Mouse (Mus musculus) embryonic facial prominence, embryonic 15.5 days (tissue): ENCODE measurements around the gene Pnn. TPM values are rescaled to one million over a fixed set of nuclear protein-coding genes. Genes with fewer than 3 reads are reported as not detected.
A peak's percentile ranks its signal among the peaks of the same experiment; 100 is the strongest.
"Not testable (repeated sequence)": the region's sequence is repeated elsewhere in the genome, so short reads cannot be mapped to it uniquely, and the experiment has no call there.

Source experiments
- ATAC-seq: fragments of 200-750 bp; cut with Nextera tagmentation; 2 replicates; pipeline ENCODE4 v1.8.0; 2017; ENCODE audit warnings: low read depth, moderate TSS enrichment; ENCODE audit not compliant: insufficient number of reproducible peaks, low FRiP score, low TSS enrichment
- H3K27ac ChIP-seq: fragments of 300-500 bp; sonication (generic); replicated peaks from 2 replicates; pipeline ENCODE4 v1.5.1; 2015; ENCODE audit warnings: mild to moderate bottlenecking, inconsistent platforms
- H3K27me3 ChIP-seq: fragments of 300-500 bp; sonication (generic); 2 replicates; pipeline ENCODE4 v1.6.1; 2015; ENCODE audit warnings: inconsistent platforms
- H3K36me3 ChIP-seq: fragments of 300-500 bp; sonication (generic); 2 replicates; pipeline ENCODE4 v1.6.1; 2015; ENCODE audit warnings: mild to moderate bottlenecking, inconsistent platforms
- H3K4me1 ChIP-seq: fragments of 300-500 bp; sonication (generic); 2 replicates; pipeline ENCODE4 v1.6.1; 2015; ENCODE audit warnings: inconsistent platforms
- H3K4me2 ChIP-seq: fragments of 300-500 bp; sonication (generic); replicated peaks from 2 replicates; pipeline ENCODE4 v1.6.1; 2015; ENCODE audit warnings: mild to moderate bottlenecking, inconsistent platforms
- H3K4me3 ChIP-seq: fragments of 300-500 bp; sonication (generic); replicated peaks from 2 replicates; pipeline ENCODE4 v1.5.1; 2015; ENCODE audit warnings: mild to moderate bottlenecking, inconsistent platforms
- H3K9ac ChIP-seq: fragments of 300-500 bp; sonication (generic); 2 replicates; pipeline ENCODE4 v1.6.1; 2015; ENCODE audit warnings: inconsistent platforms
- H3K9me3 ChIP-seq: fragments of 300-500 bp; sonication (generic); replicated peaks from 2 replicates; pipeline ENCODE4 v1.6.1; 2016; ENCODE audit warnings: inconsistent platforms
- WGBS: fragments of 180-500 bp; shearing (Covaris S2); methylation state at CpG from one replicate; pipeline ENCODE4 v1.1.7; 2015; 5-methylcytosine and 5-hydroxymethylcytosine counted together
- polyA plus RNA-seq: library from polyadenylated mRNA; unstranded; fragments of >200 nt; fragmentation: Nextera tagmentation; extraction: Ambion mirVana; gene quantifications from 2 replicates; pipeline ENCODE4 v1.2.1, GENCODE M21; 2015

Gene Pnn
- polyA plus RNA-seq, 1 experiment from 2014 or later, result 93.2 TPM

DNA sequence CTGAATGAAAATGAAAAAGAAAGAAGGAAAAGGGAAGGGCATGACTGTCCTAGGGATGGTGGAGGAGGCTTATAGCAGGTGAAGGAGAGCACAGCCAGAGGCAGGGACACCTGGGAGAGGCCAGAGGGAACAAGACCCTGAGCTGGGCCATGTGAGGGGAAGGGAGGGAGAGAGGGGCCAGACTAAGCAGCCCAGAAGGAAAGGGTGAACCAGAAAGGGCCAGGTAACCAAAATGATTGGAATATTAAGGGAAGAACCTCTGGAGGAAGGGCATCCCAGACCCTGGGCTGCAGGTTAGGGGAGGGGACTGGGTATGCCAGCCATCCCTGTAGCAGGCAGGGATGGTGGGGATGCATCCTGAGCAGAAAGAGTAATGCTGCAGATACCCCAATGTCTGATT, 12.7 kb upstream of the Pnn start:
- Histone ChIP-seq H3K9ac (no peak overlapping the region), H3K27ac (no peak overlapping the region), H3K4me1 (0 out of 2 replicates have a peak, but pooled peaks cover under 1% of the 10 kb centered on the region), H3K9me3 (no peaks in the 10 kb centered on the region), H3K36me3 (peaks cover 24% of the 10 kb centered on the region), H3K4me3 (no peak overlapping the region), H3K4me2 (no peak overlapping the region), H3K27me3 (no peaks in the 10 kb centered on the region)
- no peak for ATAC-seq

DNA sequence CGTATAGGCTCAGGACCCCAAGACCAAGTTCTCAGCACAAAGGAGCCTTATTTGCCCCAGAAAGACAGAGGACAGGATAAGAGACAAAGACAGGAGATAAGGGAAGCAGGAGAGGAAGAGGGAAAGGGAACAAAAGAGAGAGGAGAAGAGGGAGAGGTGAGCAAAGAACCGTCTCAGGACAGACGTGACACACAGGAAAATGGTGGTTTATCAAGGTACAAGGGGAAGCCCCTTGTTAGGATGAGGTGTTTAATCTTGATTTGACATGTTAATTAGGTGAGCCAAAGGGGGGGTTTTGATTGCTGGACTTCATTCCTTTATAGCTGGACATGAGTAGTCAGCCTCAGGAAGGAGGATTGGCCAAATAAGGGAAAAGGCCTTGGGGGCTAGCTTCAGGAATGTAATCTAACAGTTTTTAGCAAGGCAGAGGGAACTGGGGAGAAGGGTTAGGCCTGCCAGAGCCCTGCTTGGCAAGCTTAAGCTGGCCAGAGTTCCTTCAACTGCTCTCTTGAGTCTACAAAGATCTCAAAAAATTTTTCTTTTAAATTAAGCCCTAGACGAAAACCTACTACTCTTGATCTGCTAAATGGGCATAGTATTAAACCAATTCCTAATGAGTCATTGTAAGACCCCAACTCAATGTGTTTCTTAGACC, 11.4 kb upstream of the Pnn start:
- H3K27ac ChIP-seq, result no peak overlapping the region
- H3K9me3 ChIP-seq, result no peaks in the 10 kb centered on the region
- H3K4me1 ChIP-seq, result peaks cover 12% of the 10 kb centered on the region
- no peak overlapping the region for H3K4me3 ChIP-seq
- ATAC-seq, result no peak
- WGBS, result 87% methylated on average over 4 of the region's 4 CpGs
- peaks cover 29% of the 10 kb centered on the region for H3K36me3 ChIP-seq
- H3K9ac ChIP-seq, result no peak overlapping the region
- no peak overlapping the region for H3K4me2 ChIP-seq
- no peaks in the 10 kb centered on the region for H3K27me3 ChIP-seq

DNA sequence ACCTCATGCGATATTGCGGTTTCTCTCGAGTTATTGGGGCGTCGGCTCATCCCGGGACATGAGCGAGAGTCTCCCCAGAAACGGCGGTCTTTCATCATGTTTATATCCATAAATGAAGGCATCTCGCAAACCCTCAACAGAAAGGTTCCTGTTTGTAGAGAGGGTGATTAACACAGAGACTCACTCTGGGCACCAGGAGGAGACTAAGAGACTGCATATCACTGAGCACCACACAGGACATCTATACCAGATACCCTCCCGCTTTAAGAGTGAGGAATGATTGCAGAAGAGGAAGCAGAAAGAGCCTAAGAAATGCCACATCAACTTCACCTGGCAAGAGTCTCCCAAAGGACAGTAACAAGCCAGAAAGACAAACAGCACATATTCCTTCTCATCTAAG, 10.5 kb upstream of the Pnn start:
- no peak overlapping the region for H3K4me2 ChIP-seq
- no peak overlapping the region for H3K27ac ChIP-seq
- H3K4me1 ChIP-seq, result peaks cover 13% of the 10 kb centered on the region
- peaks cover 29% of the 10 kb centered on the region for H3K36me3 ChIP-seq
- H3K9ac ChIP-seq, result no peak overlapping the region
- no peak for ATAC-seq
- no peaks in the 10 kb centered on the region for H3K27me3 ChIP-seq
- no peak overlapping the region for H3K4me3 ChIP-seq
- H3K9me3 ChIP-seq, result no peaks in the 10 kb centered on the region
- WGBS, result 96% methylated on average over 11 of the region's 11 CpGs

DNA sequence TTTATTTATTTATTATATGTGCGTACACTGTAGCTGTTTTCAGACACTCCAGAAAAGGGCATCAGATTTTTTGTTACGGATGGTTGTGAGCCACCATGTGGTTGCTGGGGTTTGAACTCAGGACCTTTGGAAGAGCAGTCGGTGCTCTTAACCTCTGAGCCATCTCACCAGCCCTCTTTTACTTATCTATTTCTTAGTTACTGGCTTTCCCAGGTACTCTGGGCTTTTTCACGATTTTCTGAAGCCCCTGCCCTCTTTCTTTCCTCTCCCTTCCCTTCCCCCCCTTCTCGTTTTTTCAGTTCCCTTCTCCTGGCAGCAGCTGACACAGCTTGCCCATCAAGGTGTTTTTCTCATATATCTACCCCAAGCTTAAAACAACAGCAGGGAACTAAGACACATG, 8.4 kb upstream of the Pnn start:
- H3K9ac ChIP-seq, ATAC-seq, H3K4me2 ChIP-seq, H3K4me3 ChIP-seq, H3K27me3 ChIP-seq, H3K27ac ChIP-seq, H3K9me3 ChIP-seq: not testable (repeated sequence)
- WGBS, result 85% methylated on average over 5 of the region's 5 CpGs
- peaks cover 25% of the 10 kb centered on the region for H3K36me3 ChIP-seq
- peaks cover 13% of the 10 kb centered on the region for H3K4me1 ChIP-seq

DNA sequence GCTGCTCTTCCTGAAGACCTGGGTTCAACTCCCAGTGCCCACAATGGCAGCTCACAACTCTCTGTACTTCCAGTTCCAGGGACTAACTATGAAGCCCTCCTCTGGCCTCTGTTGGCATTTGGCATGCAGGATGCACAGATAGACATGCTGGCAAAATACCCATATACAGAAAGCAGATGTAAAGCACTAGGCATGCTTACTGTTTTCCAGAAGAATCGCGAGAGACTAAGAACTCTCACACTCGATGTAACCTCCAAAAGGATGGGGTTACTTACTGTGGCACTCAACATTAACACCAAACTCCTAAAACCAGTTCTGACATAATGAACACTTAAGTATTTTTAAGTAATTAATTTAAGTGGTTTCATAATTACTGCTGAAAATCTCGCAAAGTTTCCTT, 6.4 kb upstream of the Pnn start:
- Histone ChIP-seq H3K4me1 (peaks cover 13% of the 10 kb centered on the region), H3K9ac (peak overlapping the region; percentile 82), H3K4me2 (peak overlapping the region; percentile 58), H3K27ac (peak overlapping the region; percentile 96), H3K36me3 (peaks cover 24% of the 10 kb centered on the region), H3K4me3 (peak overlapping the region; percentile 79), H3K9me3 (no peaks in the 10 kb centered on the region), H3K27me3 (no peaks in the 10 kb centered on the region)
- WGBS, result 35% methylated on average over 4 of the region's 4 CpGs
- no peak for ATAC-seq

DNA sequence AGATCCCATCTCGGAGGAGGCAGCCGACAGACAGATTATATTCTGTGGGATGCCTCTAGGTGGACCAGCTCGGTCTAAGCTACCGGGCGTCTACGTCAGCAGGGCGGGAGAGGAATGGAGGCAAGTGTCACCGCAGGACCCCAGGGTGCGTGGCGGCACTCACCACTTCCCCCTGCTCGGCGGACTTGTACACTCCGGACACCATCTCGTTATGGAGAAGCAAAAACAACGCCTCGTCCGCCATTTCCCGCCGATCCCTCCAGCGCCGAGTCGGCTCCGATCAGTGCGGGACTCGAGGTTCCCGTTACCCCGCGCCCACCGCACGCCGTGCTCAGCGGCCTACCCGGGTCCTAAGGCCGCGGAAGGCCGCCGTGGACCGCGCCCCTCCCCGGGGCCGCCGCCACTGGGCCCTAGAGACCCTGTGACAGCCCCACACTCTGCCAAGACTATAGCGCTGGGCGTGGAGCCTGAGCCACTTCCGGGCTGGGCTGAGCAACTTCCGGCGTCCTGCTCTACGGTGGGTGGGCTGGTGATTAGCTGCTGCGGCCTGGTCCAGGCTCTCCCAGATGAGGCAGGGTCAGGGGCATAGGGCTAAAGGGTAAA, 5.6 kb upstream of the Pnn start, which contains the start of gene Trappc6b:
Gene Trappc6b (minus strand): TSS at position 480 of the 603 bp plus-strand sequence.
- peak; percentile 93 for ATAC-seq

DNA sequence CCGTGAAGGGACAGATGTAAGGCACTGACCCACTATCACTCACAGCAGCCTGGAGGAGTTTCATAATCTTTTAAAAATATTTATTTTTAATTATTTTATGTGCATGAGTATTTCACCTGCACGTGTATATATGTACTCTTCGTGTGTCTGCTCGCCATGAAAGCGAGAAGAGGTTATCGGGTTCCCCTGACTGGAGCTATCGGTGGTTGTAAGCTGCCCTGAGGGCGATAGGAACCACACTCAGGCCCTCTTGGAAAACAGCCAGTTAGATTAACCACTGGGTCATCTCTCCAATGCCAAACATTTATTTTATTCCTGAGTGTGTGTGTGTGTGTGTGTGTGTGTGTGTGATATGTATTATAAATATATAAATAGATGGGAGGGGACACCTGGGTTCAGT, 1.8 kb upstream of the Pnn start:
- H3K27ac ChIP-seq, result no peak overlapping the region
- H3K4me1 ChIP-seq, result peaks cover 18% of the 10 kb centered on the region
- H3K9ac ChIP-seq, result no peak overlapping the region
- ATAC-seq, result no peak
- 66% methylated on average over 8 of the region's 8 CpGs for WGBS
- no peaks in the 10 kb centered on the region for H3K9me3 ChIP-seq
- no peak overlapping the region for H3K4me3 ChIP-seq
- H3K36me3 ChIP-seq, result peaks cover 16% of the 10 kb centered on the region
- no peak overlapping the region for H3K4me2 ChIP-seq
- H3K27me3 ChIP-seq, result no peaks in the 10 kb centered on the region

More for the DNA sequence above, 5.6 kb upstream of the Pnn start, which contains the start of gene Trappc6b:
- Histone ChIP-seq H3K36me3 (peaks cover 22% of the 10 kb centered on the region), H3K4me3 (peak within 1 kb of the TSS; percentile 79), H3K4me1 (peaks cover 14% of the 10 kb centered on the region), H3K27me3 (no peaks in the 10 kb centered on the region), H3K9ac (peak within 1 kb of the TSS; percentile 82), H3K27ac (peak within 1 kb of the TSS; percentile 96), H3K4me2 (peak within 1 kb of the TSS; percentile 58), H3K9me3 (no peaks in the 10 kb centered on the region)
- 0% methylated on average over 49 of the region's 49 CpGs for WGBS

DNA sequence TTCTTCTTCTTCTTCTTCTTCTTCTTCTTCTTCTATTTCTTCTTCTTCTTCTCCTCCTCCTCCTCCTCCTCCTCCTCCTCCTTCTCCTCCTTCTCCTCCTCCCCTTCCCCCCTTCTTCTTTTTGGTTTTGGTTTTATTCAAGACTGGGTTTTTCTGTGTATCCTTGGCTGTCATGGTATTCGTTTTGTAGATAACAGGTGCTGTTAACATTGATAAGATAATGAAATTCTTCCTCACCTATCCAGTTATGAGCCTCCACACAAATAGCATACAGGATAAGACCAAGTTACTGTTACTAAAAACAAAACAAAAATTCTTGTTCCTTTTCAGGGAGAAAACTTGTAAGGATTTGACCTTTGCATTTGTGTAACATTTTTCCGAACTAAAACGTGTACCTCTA, 908 bp upstream of the Pnn start:
- H3K9ac ChIP-seq, result no peak overlapping the region
- 56% methylated on average over 3 of the region's 3 CpGs for WGBS
- H3K4me3 ChIP-seq, result peak overlapping the region; percentile 98

DNA sequence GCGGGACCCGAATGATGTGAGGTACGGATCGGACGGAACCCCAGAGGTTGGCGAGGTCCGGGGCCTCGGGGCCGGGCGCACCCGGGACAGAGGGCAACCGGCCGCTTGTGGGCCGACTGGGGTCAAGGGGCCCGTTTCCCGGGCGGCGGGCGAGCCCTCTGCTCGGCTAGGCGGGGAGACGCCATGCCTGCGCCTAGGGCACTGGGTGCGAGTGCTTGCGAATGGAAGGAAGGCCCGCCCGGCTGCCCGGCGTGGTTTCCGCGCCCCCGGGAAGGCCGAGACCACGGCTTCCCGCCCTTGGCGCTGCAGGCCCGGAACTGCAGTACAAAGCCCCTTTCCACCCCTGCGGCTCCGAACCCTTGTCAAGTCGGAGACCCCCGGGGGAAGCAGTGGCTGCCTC, 411 bp downstream of the Pnn start:
- H3K9ac ChIP-seq, result peak overlapping the region; percentile 99
- peak overlapping the region; percentile 98 for H3K4me3 ChIP-seq
- peak; percentile 49 for ATAC-seq
- peak overlapping the region; percentile 87 for H3K27ac ChIP-seq
- H3K27me3 ChIP-seq, result no peaks in the 10 kb centered on the region
- peaks cover 14% of the 10 kb centered on the region for H3K4me1 ChIP-seq
- H3K9me3 ChIP-seq, result no peaks in the 10 kb centered on the region
- peaks cover 37% of the 10 kb centered on the region for H3K36me3 ChIP-seq
- H3K4me2 ChIP-seq, result peak overlapping the region; percentile 63
- WGBS, result 0% methylated on average over 41 of the region's 41 CpGs

More for the DNA sequence above, 908 bp upstream of the Pnn start:
- Histone ChIP-seq H3K4me1 (peaks cover 14% of the 10 kb centered on the region), H3K27me3 (no peaks in the 10 kb centered on the region), H3K27ac (peak overlapping the region; percentile 95), H3K36me3 (peaks cover 24% of the 10 kb centered on the region), H3K4me2 (peak overlapping the region; percentile 63), H3K9me3 (no peaks in the 10 kb centered on the region)
- ATAC-seq, result no peak

DNA sequence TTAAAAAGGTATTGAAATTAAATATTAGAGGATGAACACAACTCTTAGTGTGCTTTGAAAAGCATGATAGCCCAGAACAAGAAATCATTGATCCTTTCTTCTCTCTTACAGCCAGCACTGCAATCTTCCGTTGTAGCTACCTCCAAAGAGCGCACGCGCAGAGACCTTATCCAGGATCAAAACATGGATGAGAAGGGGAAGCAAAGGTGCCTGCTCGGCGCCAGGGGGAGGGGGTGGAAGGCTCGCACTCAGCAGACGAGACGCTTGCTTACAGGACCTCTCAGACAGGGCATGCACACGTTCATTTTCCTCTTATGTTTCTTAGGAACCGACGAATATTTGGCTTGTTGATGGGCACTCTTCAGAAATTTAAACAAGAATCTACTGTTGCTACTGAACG, 2.1 kb downstream of the Pnn start:
- H3K27ac ChIP-seq, result no peak overlapping the region
- ATAC-seq, result no peak
- peaks cover 14% of the 10 kb centered on the region for H3K4me1 ChIP-seq
- WGBS, result 93% methylated on average over 13 of the region's 13 CpGs
- no peaks in the 10 kb centered on the region for H3K27me3 ChIP-seq
- H3K9ac ChIP-seq, result no peak overlapping the region
- H3K9me3 ChIP-seq, result no peaks in the 10 kb centered on the region
- no peak overlapping the region for H3K4me3 ChIP-seq
- H3K4me2 ChIP-seq, result no peak overlapping the region
- peaks cover 43% of the 10 kb centered on the region for H3K36me3 ChIP-seq

DNA sequence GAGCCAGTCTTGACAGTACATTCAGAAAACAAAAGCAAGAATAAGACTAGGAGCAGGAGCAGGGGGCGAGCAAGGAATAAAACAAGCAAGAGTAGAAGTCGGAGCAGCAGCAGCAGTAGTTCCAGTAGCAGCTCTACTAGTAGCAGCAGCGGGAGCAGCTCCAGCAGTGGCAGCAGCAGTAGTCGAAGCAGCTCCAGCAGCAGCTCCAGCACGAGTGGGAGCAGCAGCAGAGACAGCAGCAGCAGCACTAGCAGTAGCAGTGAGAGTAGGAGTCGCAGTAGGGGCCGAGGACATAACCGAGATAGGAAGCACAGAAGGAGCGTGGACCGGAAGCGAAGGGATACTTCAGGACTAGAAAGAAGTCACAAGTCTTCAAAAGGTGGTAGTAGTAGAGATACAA, 5.6 kb downstream of the Pnn start:
- ATAC-seq, result no peak
- H3K9me3 ChIP-seq, result no peaks in the 10 kb centered on the region
- H3K4me1 ChIP-seq, result peaks cover 10% of the 10 kb centered on the region; the same call in 1 of the 2 replicates
- no peak overlapping the region for H3K4me2 ChIP-seq
- H3K27me3 ChIP-seq, result no peaks in the 10 kb centered on the region
- peaks cover 49% of the 10 kb centered on the region for H3K36me3 ChIP-seq
- 88% methylated on average over 11 of the region's 11 CpGs for WGBS
- no peak overlapping the region for H3K27ac ChIP-seq
- H3K9ac ChIP-seq, result no peak overlapping the region
- H3K4me3 ChIP-seq, result no peak overlapping the region

DNA sequence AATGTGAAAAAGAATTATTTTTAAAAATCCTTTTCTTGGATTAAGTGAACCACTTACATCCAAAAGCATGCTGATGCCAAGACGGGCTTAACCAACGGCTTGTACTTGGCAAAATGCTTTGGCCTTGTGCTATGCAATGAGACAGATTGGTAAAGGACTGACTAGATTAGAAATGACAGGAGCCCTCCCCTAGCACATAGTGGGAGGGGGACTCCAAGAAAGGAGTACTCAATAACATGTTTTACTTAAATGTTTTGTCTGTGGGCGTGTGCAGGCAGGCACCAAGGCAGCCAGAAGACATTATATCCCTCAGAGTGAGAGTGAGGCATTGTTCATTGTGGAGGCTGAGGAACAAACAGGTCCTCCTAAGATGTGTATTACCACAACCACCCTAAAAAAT, 7.4 kb downstream of the Pnn start:
- H3K4me2 ChIP-seq, result no peak overlapping the region
- WGBS, result 69% methylated on average over 3 of the region's 3 CpGs

More for the DNA sequence above, 7.4 kb downstream of the Pnn start:
- Histone ChIP-seq H3K36me3 (peaks cover 39% of the 10 kb centered on the region), H3K9me3 (no peaks in the 10 kb centered on the region), H3K9ac (no peak overlapping the region), H3K4me3 (no peak overlapping the region), H3K4me1 (no peaks in the 10 kb centered on the region), H3K27ac (no peak overlapping the region), H3K27me3 (no peaks in the 10 kb centered on the region)
- no peak for ATAC-seq
